Mouse (Mus musculus) midbrain, embryonic 13.5 days (tissue): ENCODE results near the gene Olfr995. TPM values are rescaled to one million over a fixed set of nuclear protein-coding genes. Genes with fewer than 3 reads are reported as not detected.

Experiments
- ATAC-seq: fragments of 200-750 bp; cut with Nextera tagmentation; 2 replicates; pipeline ENCODE4 v1.8.0; 2017; ENCODE audit warnings: mild to moderate bottlenecking, moderate TSS enrichment, moderate library complexity
- H3K27ac ChIP-seq: fragments of 300-500 bp; sonication (generic); 2 replicates; pipeline ENCODE4 v1.5.1; 2015; ENCODE audit warnings: inconsistent platforms, mild to moderate bottlenecking, moderate library complexity
- H3K27me3 ChIP-seq: fragments of 300-500 bp; sonication (generic); 2 replicates; pipeline ENCODE4 v1.6.1; 2015; ENCODE audit warnings: mild to moderate bottlenecking, inconsistent platforms
- H3K36me3 ChIP-seq: fragments of 300-500 bp; sonication (generic); 2 replicates; pipeline ENCODE4 v1.6.1; 2015; ENCODE audit warnings: mild to moderate bottlenecking, inconsistent platforms
- H3K4me1 ChIP-seq: fragments of 300-500 bp; sonication (generic); replicated peaks from 2 replicates; pipeline ENCODE4 v1.6.1; 2015; ENCODE audit warnings: inconsistent platforms
- H3K4me2 ChIP-seq: fragments of 300-500 bp; sonication (generic); replicated peaks from 2 replicates; pipeline ENCODE4 v1.6.1; 2015; ENCODE audit warnings: moderate library complexity, mild to moderate bottlenecking, inconsistent platforms
- H3K4me3 ChIP-seq: fragments of 300-500 bp; sonication (generic); replicated peaks from 2 replicates; pipeline ENCODE4 v1.5.1; 2015; ENCODE audit warnings: mild to moderate bottlenecking, inconsistent platforms
- H3K9ac ChIP-seq: fragments of 300-500 bp; sonication (generic); replicated peaks from 2 replicates; pipeline ENCODE4 v1.6.1; 2015; ENCODE audit warnings: mild to moderate bottlenecking, inconsistent platforms
- H3K9me3 ChIP-seq: fragments of 300-500 bp; sonication (generic); 2 replicates; pipeline ENCODE4 v1.6.1; 2016; ENCODE audit warnings: mild to moderate bottlenecking, inconsistent platforms
- WGBS: fragments of 180-500 bp; shearing (Covaris S2); methylation state at CpG from one replicate; pipeline ENCODE4 v1.1.7; 2015; 5-methylcytosine and 5-hydroxymethylcytosine counted together
- polyA plus RNA-seq: library from polyadenylated mRNA; unstranded; fragments of >200 nt; fragmentation: Nextera tagmentation; extraction: Ambion mirVana; gene quantifications from 2 replicates; pipeline ENCODE4 v1.2.1, GENCODE M21; 2015

The Olfr995 gene
- not detected in 2 replicates for polyA plus RNA-seq

- WGBS: 23% methylated on average over 1 of the region's 1 CpGs
- Histone ChIP-seq H3K4me1 (no peaks in the 10 kb centered on the region), H3K27ac (no peak within 1 kb of the TSS), H3K4me2 (no peak within 1 kb of the TSS), H3K36me3 (no peaks in the 10 kb centered on the region), H3K4me3 (no peak within 1 kb of the TSS), H3K27me3 (no peaks in the 10 kb centered on the region), H3K9ac (no peak within 1 kb of the TSS), H3K9me3 (no peaks in the 10 kb centered on the region)
- no peak for ATAC-seq
Observed at GRCm38 (mm10) chr2:85443539-85443938, at the start of gene Olfr995. Olfr995 (minus strand) TSS chr2:85443639.

- H3K36me3 ChIP-seq: no peaks in the 10 kb centered on the region
- no peaks in the 10 kb centered on the region for H3K27me3 ChIP-seq
- no peak for ATAC-seq
- no peak overlapping the region for H3K27ac ChIP-seq
- WGBS: 62% methylated on average over 5 of the region's 5 CpGs
- H3K4me2 ChIP-seq: no peak overlapping the region
- H3K9ac ChIP-seq: no peak overlapping the region
- no peaks in the 10 kb centered on the region for H3K4me1 ChIP-seq
- H3K4me3 ChIP-seq: no peak overlapping the region
- H3K9me3 ChIP-seq: no peaks in the 10 kb centered on the region
Observed at GRCm38 (mm10) chr2:85490396-85490795, 47.0 kb upstream of the Olfr995 start.

- no peaks in the 10 kb centered on the region for H3K36me3 ChIP-seq
- ATAC-seq: no peak
- no peak overlapping the region for H3K4me3 ChIP-seq
- H3K27ac ChIP-seq: no peak overlapping the region
- H3K4me1 ChIP-seq: no peaks in the 10 kb centered on the region
- H3K4me2 ChIP-seq: no peak overlapping the region
- no peak overlapping the region for H3K9ac ChIP-seq
- H3K9me3 ChIP-seq: no peaks in the 10 kb centered on the region; the same call in 1 of the 2 replicates
- H3K27me3 ChIP-seq: no peaks in the 10 kb centered on the region
- 85% methylated on average over 3 of the region's 3 CpGs for WGBS
Observed at GRCm38 (mm10) chr2:85466801-85467325, 23.4 kb upstream of the Olfr995 start.

- Histone ChIP-seq H3K27me3 (no peaks in the 10 kb centered on the region), H3K9me3 (no peaks in the 10 kb centered on the region), H3K4me1 (no peaks in the 10 kb centered on the region), H3K27ac (no peak overlapping the region), H3K4me3 (no peak overlapping the region), H3K4me2 (no peak overlapping the region), H3K36me3 (no peaks in the 10 kb centered on the region), H3K9ac (no peak overlapping the region)
- ATAC-seq: no peak
Observed at GRCm38 (mm10) chr2:85442546-85442945, 893 bp downstream of the Olfr995 start.

- H3K36me3 ChIP-seq: no peaks in the 10 kb centered on the region
- H3K4me2 ChIP-seq: no peak within 1 kb of the TSS
- no peaks in the 10 kb centered on the region for H3K4me1 ChIP-seq
- no peak for ATAC-seq
- no peak within 1 kb of the TSS for H3K4me3 ChIP-seq
- H3K27me3 ChIP-seq: no peaks in the 10 kb centered on the region
- no peaks in the 10 kb centered on the region for H3K9me3 ChIP-seq
- WGBS: 95% methylated on average over 3 of the region's 3 CpGs
- H3K9ac ChIP-seq: no peak within 1 kb of the TSS
- H3K27ac ChIP-seq: no peak within 1 kb of the TSS
Observed at GRCm38 (mm10) chr2:85436351-85436750, 7.1 kb downstream of the Olfr995 start, which contains the start of gene Olfr994. Olfr994 (minus strand) TSS chr2:85436451.

GRCm38 (mm10) chr2:85425893-85426292, 17.5 kb downstream of the Olfr995 start:
- no peak overlapping the region for H3K27ac ChIP-seq
- 89% methylated on average over 1 of the region's 1 CpGs for WGBS
- no peaks in the 10 kb centered on the region for H3K36me3 ChIP-seq
- H3K4me3 ChIP-seq: no peak overlapping the region
- H3K27me3 ChIP-seq: no peaks in the 10 kb centered on the region
- H3K9ac ChIP-seq: no peak overlapping the region
- no peak for ATAC-seq
- H3K9me3 ChIP-seq: no peaks in the 10 kb centered on the region
- H3K4me2 ChIP-seq: no peak overlapping the region
- H3K4me1 ChIP-seq: no peaks in the 10 kb centered on the region

- Histone ChIP-seq H3K27ac (no peak within 1 kb of the TSS), H3K4me1 (no peaks in the 10 kb centered on the region), H3K36me3 (no peaks in the 10 kb centered on the region), H3K4me2 (no peak within 1 kb of the TSS), H3K4me3 (no peak within 1 kb of the TSS), H3K27me3 (no peaks in the 10 kb centered on the region), H3K9me3 (no peaks in the 10 kb centered on the region), H3K9ac (no peak within 1 kb of the TSS)
- ATAC-seq: no peak
Observed at GRCm38 (mm10) chr2:85414777-85415176, 28.7 kb downstream of the Olfr995 start, which contains the start of gene Olfr993. Olfr993 (minus strand) TSS chr2:85414877.

GRCm38 (mm10) chr2:85409369-85409768, 34.1 kb downstream of the Olfr995 start, which contains the start of gene Olfr992:
Olfr992 (minus strand) TSS chr2:85409469.
- Histone ChIP-seq H3K27me3 (no peaks in the 10 kb centered on the region), H3K4me2 (no peak within 1 kb of the TSS), H3K9me3 (no peaks in the 10 kb centered on the region), H3K4me1 (no peaks in the 10 kb centered on the region), H3K36me3 (no peaks in the 10 kb centered on the region), H3K27ac (no peak within 1 kb of the TSS), H3K4me3 (no peak within 1 kb of the TSS), H3K9ac (no peak within 1 kb of the TSS)
- 76% methylated on average over 2 of the region's 2 CpGs for WGBS
- no peak for ATAC-seq

Other genes starting within 250 kb of the Olfr995 start
- 7.0 and 7.6 TPM in 2 replicates for gene Lrrc55, start 246.4 kb downstream of the Olfr995 start, polyA plus RNA-seq
- gene Olfr987, start 104.3 kb downstream of the Olfr995 start, polyA plus RNA-seq: not detected in 2 replicates
- not detected in 2 replicates for gene Olfr988, start 80.4 kb downstream of the Olfr995 start, polyA plus RNA-seq
- gene Olfr992, start 34.2 kb downstream of the Olfr995 start, polyA plus RNA-seq: not detected in 2 replicates
- not detected in 2 replicates for gene Olfr993, start 28.8 kb downstream of the Olfr995 start, polyA plus RNA-seq
- not detected in 2 replicates for gene Olfr994, start 7.2 kb downstream of the Olfr995 start, polyA plus RNA-seq
- gene 4833423E24Rik, start 75.4 kb upstream of the Olfr995 start, polyA plus RNA-seq: 0.19 TPM in 1 of 2 replicates, not detected in the other
- gene Olfr996, start 135.6 kb upstream of the Olfr995 start, polyA plus RNA-seq: not detected in 2 replicates
- gene Olfr998, start 145.3 kb upstream of the Olfr995 start, polyA plus RNA-seq: not detected in 2 replicates
- gene Olfr1000, start 168.3 kb upstream of the Olfr995 start, polyA plus RNA-seq: not detected in 2 replicates
- gene Olfr1002, start 207.1 kb upstream of the Olfr995 start, polyA plus RNA-seq: not detected in 2 replicates
- gene Olfr154, start 220.8 kb upstream of the Olfr995 start, polyA plus RNA-seq: not detected in 2 replicates
- not detected in 2 replicates for gene Olfr1006, start 235.1 kb upstream of the Olfr995 start, polyA plus RNA-seq
- gene Olfr1008, start 245.8 kb upstream of the Olfr995 start, polyA plus RNA-seq: not detected in 2 replicates